Mouse (Mus musculus) urinary bladder, postnatal 36 days (tissue): ENCODE data around the gene Btbd18.

Experiments
- DNase-seq, 2 experiments: peaks; one replicate each; pipeline ENCODE4 v3.0.0; 2022; ENCODE audit warnings: low spot score in 2 of 2, mixed read lengths in 1 of 2

Btbd18 gene

DNA sequence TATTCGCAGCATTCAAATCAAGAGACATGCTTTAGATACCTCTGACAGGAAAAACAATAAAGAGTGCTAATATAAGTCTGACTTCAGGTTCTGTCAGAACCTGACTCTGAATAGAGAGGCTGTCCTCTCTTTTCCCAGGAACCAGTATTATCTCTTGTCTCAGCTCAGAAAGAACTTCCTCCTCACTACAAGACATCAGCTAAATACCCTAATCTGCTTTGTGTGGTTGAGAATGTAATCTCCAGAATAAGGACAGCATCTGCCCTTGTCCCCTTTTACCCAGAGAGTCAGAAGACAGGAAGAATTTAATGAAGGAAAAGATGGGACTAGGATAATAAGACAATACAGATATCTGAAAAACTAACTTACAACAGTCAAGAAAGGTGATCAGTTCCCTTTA, 44.6 kb downstream of the Btbd18 start:
- DNase-seq: no peak

DNA sequence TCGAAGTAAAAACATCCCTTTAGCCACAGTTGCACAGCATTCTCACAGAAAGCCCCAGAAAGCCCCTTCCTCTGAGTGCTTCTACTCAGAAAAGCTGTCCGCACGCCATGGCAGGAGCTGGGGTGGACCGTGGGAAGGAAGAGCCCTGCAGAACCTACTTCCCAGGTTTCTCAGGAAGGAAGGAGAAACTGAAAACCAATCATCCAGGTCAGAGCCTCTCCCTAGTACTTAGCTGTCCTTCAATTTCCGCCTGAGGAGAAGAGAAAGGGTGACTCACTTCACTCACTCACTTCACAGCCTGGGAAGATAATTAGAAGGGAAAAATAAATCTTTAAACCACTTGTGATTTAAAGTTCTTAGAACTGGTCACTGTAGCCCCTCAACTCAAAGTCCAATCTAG, 45.5 kb downstream of the Btbd18 start:
- no peak for DNase-seq

DNA sequence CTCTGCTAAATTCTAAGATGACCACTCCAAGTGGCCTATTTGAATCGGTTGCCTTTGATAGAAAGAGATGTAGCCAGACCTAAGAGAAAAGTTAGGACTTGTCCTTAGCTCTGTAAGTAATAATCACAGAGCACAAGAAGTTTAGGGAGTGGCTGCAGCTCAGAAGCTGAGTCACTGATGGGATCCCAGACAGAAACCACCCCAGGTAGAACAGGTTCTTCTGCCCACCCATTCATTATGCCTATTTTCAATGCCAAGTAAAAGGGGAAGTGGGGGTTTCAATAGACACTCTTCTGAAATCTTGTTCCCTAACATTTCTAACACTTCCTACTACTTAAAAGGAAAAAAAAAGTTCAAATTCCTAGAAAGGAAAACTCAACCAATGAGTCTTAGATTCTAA, 46.4 kb downstream of the Btbd18 start:
- peak in 1 of 2 experiments; percentile 35 for DNase-seq

DNA sequence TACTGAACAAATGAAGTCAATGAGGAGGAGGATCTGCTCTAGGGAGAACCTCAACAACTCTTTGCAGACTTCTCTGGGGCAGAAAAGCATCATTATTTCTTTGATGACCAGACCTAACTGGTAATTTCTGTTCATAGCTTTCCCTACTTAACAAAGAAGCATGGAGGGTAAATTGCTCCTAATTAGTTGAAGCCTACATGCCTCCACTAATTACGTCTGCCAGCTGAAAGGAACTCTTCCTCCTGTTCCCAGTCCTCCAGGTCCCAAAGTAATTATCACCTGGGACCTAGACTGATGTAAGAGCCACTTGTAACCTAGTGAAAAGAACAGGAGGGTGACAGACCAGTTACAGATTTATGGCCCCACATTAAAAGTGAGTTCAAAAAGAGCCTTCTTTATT, 48.6 kb downstream of the Btbd18 start:
- no peak for DNase-seq

DNA sequence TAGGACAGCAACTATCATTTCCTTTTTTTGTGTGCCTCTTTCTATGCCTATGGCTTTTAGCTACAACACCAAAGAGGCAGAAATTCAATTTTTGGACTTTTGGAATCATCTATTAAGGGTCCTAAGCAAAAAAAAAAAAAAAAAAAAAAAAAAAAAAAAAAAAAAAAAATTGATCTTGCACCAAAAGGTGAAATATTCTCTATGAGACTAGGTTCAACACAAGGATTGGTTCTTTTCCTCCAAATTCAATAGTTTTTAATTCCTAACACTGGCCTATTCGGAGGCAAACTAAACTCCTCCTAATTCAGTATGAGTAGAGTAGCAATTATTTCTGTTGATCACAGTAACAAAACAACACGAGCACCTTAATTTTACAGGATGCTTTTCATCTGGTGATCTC, 53.0 kb downstream of the Btbd18 start:
- no peak for DNase-seq

DNA sequence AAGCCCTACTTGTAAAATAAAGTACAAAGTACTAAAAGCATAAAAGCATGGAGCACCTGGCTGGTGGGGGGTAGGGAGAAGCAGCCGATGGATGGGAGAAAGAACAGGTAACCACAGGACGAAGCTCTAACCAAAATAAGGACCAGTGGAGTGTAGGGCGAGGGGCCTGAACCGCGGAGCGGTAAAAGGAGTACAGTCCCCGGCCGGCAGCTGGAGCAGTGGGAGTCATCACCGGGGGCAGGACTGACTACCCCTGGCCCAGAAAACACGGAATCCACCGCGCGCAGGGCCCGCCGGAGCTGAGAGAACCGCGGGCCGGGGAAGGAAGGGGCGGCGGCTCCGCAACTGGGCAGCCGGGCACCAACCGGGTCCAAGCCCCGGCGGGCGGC, 55.5 kb downstream of the Btbd18 start:
- no peak for DNase-seq

DNA sequence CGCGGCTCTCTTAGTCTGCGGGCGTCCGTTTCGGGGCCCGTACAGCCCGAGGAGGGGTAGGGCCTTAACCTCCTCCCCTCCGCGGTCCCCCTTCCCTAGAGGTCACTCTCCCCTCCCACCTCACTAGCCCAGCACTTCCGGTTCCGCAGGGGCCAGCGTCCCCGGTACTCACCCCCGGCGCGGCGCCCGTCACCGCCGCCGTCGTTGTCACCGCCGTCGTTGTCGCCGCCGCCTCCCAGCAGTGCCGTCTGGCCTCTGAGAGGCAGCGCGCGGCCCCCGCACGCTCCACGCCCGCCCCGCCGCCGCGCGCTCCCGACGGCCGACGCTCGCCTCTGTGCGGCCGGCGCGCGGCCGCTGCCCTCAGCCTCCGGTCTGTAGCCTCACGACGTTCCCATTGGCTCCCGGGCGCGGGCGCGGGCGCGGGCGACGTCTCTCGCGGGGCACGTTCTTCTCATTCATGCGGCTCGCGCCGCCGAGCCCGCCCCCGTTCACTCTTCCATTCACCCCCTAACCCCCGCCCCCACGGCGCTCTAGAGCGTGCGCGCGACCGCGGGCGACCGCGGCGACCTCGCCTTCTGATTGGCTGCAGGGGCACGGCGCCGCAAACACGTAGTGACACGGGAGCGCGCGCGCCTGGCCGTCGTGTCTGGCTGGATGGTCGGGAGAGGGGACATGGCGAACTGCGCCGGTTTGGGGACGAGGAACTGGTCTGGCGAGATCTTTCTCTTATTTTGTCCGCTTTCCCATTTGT, 56.1 kb downstream of the Btbd18 start, which contains the start of gene Zdhhc5:
Gene Zdhhc5, minus strand, starts transcription at position 370 of the 751 bp plus-strand sequence.
- DNase-seq: peak; percentile 98

DNA sequence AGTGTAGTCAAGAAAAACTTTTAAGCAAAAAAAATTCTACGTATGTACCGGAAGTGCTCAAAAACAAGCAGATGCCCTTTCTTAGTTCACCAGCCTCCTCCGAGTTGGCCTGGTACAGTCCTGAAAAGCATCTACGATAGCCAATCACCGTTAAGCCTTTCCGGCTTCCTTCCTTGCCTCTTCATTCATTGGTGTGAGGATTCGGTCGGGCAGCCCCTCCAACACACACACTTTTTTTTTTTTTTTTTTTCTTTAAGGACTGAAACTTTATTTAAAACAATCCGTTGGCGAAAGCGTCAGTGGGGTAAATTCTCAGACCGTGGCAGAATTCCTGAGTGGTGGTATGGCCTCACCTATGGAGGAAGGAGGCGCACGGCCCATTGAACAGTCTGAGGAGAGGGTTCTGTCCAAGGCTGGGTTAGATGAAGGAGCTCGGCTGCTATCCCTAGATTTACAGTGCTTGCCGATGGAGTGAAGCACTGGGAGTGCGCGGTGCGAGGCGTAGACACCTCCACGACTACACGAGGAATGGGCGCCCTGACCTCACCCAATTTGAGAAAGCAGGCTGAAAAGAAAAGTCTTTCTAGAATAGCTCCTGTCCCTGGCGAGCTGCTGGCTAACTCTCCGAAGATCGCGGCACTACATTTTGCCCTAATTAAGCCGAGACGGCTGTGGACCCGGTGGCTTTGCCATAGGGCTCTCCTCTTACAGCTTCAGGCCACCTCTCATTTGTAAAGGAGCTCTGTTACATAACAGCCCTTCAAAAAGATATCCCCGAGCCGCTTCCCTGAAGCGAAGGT, 56.9 kb downstream of the Btbd18 start:
- DNase-seq: peak in 1 of 2 experiments; percentile 62

DNA sequence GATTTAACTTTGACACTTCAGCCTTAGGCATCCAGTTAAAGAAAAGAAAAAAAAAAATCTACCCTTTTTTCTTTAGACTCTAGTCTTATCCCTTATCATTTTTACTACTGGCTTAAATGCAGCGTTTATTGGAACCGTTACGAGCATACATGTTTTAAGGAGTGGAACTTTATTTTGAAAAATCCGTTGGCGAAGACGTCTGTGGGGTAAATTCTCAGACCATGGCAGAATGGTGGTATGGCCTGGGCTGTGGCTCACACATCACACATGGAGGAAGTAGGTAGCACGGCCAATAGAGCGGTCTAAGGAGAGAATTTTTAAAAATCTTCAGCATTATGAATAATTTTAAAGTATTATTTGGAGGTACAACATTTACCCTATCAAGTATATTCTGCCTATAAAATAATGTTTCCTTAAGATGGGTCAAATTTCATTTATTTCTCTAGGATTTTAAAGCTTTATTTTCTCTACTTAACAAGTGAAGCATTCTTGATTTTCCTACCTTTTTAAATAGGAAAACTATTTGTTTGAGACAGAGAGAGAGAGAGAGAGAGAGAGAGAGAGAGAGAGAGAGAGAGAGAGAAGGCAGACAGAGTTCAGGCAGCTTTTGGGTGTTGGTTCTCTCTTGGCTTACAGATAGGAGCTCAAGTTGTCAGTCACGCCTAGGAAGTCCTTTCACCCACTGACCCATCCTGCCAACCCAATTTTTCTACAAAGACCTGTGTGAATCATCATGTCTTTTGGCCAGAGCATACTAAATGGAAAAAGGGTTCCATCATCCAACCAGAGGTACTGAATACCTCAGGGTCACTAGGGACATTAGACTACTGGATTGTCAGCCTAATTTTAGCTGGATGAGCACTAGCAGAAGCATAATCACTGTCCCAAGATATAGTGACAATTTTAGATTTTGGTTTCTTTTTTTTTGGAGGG, 57.8 kb downstream of the Btbd18 start:
- no peak for DNase-seq

DNA sequence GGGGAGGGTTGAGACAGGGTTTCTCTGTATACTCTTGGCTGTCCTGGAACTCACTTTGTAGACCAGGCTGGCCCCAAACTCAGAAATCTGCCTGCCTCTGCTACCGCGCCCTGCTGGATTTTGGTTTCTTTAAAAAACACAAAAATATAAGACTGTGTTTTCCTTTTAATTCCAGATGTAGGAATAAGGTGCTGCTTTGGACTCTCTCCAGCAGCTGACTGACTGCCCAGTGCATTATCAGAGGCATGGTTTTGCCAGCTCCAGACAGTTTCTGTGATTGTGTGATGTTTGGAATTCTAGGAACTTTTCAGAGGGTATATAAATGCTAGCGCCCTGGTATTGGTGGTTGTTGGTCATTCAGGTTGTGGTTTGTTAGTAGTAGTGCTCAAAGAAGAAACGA, 58.5 kb downstream of the Btbd18 start:
- no peak for DNase-seq
